Mouse (Mus musculus): ENCODE measurements around the gene Dock8. TPM values are rescaled to one million over a fixed set of nuclear protein-coding genes. Genes with fewer than 3 reads are reported as not detected.

Dock8 gene
- total and polyA plus RNA-seq, 3 experiments = 16.1 to 30.1 TPM; not detected in 1

DNA sequence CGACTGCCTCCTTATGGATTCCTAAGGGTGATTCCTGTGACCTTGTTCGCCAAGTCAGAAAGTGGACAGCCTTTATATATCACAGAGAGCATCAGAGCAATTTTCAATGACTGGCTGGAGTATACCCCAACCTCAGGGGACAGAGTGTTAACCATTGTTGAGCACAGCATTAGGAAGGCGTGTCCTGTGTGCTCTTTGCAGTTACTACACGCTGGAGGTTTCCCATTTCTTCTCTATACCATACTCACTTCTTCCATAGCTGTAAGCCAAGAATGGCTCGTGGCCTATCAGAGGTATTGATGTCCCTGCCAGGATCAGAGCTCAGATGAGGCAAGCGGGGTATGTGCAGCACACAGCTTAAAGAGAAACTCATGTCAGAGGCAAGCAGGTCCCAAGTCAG, 181.2 kb downstream of the Dock8 start:
- Histone ChIP-seq H3K4me3 (ENCODE audit: control insufficient read depth in 1 of 2, insufficient read depth in 1 of 2, low read depth in 2 of 2, low read length in 2 of 2) (no peak overlapping the region), H3K36me3 (ENCODE audit: control insufficient read depth in 1 of 2, insufficient read depth in 2 of 2, low read length in 2 of 2) (peaks cover 0 to 24% of the 10 kb centered on the region in 2 experiments; a peak in 2 of 4 replicates), H3K79me2 (ENCODE audit: control insufficient read depth, insufficient read depth, low read length, poor library complexity) (no peaks in the 10 kb centered on the region), H3K4me1 (ENCODE audit: control insufficient read depth in 1 of 2, insufficient read depth in 2 of 2, low read length in 2 of 2) (no peaks in the 10 kb centered on the region), H3K27me3 (ENCODE audit: control insufficient read depth in 1 of 2, insufficient read depth in 2 of 2, low read length in 2 of 2) (no peaks in the 10 kb centered on the region), H3K9me3 (replicated peaks; ENCODE audit: insufficient read depth, low read length) (no peaks in the 10 kb centered on the region), H3K27ac (ENCODE audit: control insufficient read depth, low read depth, low read length) (no peak overlapping the region), H3K9ac (ENCODE audit: control insufficient read depth, low read depth, low read length, poor library complexity, severe bottlenecking) (no peak overlapping the region)
- TF ChIP-seq POLR2A (IDR thresholded peaks at IDR 0.05; ENCODE audit: control insufficient read depth in 1 of 2, insufficient read depth in 1 of 2, low read depth in 1 of 2, low read length in 2 of 2, poor library complexity in 1 of 2) = no peak
- TF ChIP-seq NRF1 (IDR thresholded peaks at IDR 0.05; ENCODE audit: insufficient read depth, low read depth, low read length, poor library complexity, severe bottlenecking) = no peak
- no peak for TF ChIP-seq SMC3 (IDR thresholded peaks at IDR 0.05; ENCODE audit: low read depth, low read length)
- TF ChIP-seq ZNF384 (IDR thresholded peaks at IDR 0.05; ENCODE audit: low read depth, low read length) = no peak
- TF ChIP-seq CHD1 (IDR thresholded peaks at IDR 0.05; ENCODE audit: low read depth, low read length) = no peak
- no peak for TF ChIP-seq MAFK (IDR thresholded peaks at IDR 0.05; ENCODE audit: borderline replicate concordance, low read depth, low read length)
- no peak for DNase-seq (ENCODE audit: low read depth, low spot score)

DNA sequence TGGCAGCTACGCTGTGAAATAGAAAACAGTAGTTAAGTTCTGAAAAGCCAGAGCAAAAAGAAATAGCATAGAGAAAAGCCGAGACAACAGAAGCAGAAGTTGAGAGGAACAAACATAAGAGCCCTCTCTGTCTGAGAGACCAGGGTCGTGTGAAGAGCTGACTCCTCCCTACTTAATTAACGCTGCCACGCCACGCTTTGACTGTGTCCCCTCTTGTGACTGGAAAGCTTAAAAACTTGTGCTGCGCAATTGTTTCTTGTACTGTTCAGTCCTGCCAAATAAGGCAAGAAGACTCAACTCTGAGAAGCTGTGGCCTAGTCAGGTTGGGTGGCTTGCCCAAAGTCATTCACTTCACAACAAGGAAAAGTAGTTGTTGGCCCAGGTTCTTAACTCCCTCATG, 184.7 kb downstream of the Dock8 start:
- Histone ChIP-seq H3K9ac (ENCODE audit: control insufficient read depth, low read depth, low read length, poor library complexity, severe bottlenecking) (no peak overlapping the region), H3K4me1 (ENCODE audit: control insufficient read depth in 1 of 2, insufficient read depth in 2 of 2, low read length in 2 of 2) (no peaks in the 10 kb centered on the region), H3K79me2 (ENCODE audit: control insufficient read depth, insufficient read depth, low read length, poor library complexity) (no peaks in the 10 kb centered on the region), H3K4me3 (ENCODE audit: control insufficient read depth in 1 of 2, insufficient read depth in 1 of 2, low read depth in 2 of 2, low read length in 2 of 2) (no peak overlapping the region), H3K27me3 (ENCODE audit: control insufficient read depth in 1 of 2, insufficient read depth in 2 of 2, low read length in 2 of 2) (no peaks in the 10 kb centered on the region), H3K36me3 (ENCODE audit: control insufficient read depth in 1 of 2, insufficient read depth in 2 of 2, low read length in 2 of 2) (peaks cover 0 to 19% of the 10 kb centered on the region in 2 experiments; a peak in 2 of 4 replicates), H3K27ac (ENCODE audit: control insufficient read depth, low read depth, low read length) (no peak overlapping the region), H3K9me3 (replicated peaks; ENCODE audit: insufficient read depth, low read length) (no peaks in the 10 kb centered on the region)
- TF ChIP-seq ELF1 (IDR thresholded peaks at IDR 0.05; ENCODE audit: low read depth, low read length) (no peak), TAL1 (IDR thresholded peaks at IDR 0.05; ENCODE audit: low read length) (no peak), CHD1 (IDR thresholded peaks at IDR 0.05; ENCODE audit: low read depth, low read length) (no peak), E2F4 (IDR thresholded peaks at IDR 0.05; ENCODE audit: borderline replicate concordance, low read depth, low read length) (no peak), GABPA (IDR thresholded peaks at IDR 0.05; ENCODE audit: low read depth, low read length) (no peak), GATA1 (IDR thresholded peaks at IDR 0.05; ENCODE audit: low read depth, low read length) (no peak), MEF2A (IDR thresholded peaks at IDR 0.05; ENCODE audit: extremely low read depth, insufficient replicate concordance, low read depth, low read length, poor library complexity, severe bottlenecking) (no peak), JUND (IDR thresholded peaks at IDR 0.05; ENCODE audit: low read depth, low read length) (no peak), MXI1 (IDR thresholded peaks at IDR 0.05; ENCODE audit: low read depth, low read length) (no peak), KAT2A (conservative IDR thresholded peaks at IDR 0.05; ENCODE audit: low read depth, low read length) (no peak), MAX (IDR thresholded peaks at IDR 0.05; ENCODE audit: low read length) (no peak), BHLHE40 (IDR thresholded peaks at IDR 0.05; ENCODE audit: borderline replicate concordance, low read depth, low read length) (no peak), POLR2A (IDR thresholded peaks at IDR 0.05; ENCODE audit: control insufficient read depth in 1 of 2, insufficient read depth in 1 of 2, low read depth in 1 of 2, low read length in 2 of 2, poor library complexity in 1 of 2) (no peak), POLR2AphosphoS5 (IDR thresholded peaks at IDR 0.05; ENCODE audit: borderline replicate concordance, low read depth, low read length) (no peak), RCOR1 (IDR thresholded peaks at IDR 0.05; ENCODE audit: low read depth, low read length) (no peak), ETS1 (IDR thresholded peaks at IDR 0.05; ENCODE audit: low read depth, low read length) (no peak), TBP (IDR thresholded peaks at IDR 0.05; ENCODE audit: low read depth, low read length) (no peak), CTCF (IDR thresholded peaks at IDR 0.05 in 2 of 3, conservative IDR thresholded peaks at IDR 0.05 in 1 of 3; ENCODE audit: control insufficient read depth in 1 of 3, insufficient read depth in 1 of 3, low read depth in 2 of 3, low read length in 3 of 3, poor library complexity in 1 of 3, severe bottlenecking in 1 of 3) (no peak), ZC3H11A (IDR thresholded peaks at IDR 0.05; ENCODE audit: low read depth, low read length) (no peak)
- no peak for DNase-seq (ENCODE audit: low read depth, low spot score)

Measured in MEL (cell line).